Mouse (Mus musculus): ENCODE measurements around the gene Ciao2b. TPM values are rescaled to one million over a fixed set of nuclear protein-coding genes. Genes with fewer than 3 reads are reported as not detected.

Gene Ciao2b
- 32.0 and 34.6 TPM in 2 replicates for polyA plus RNA-seq (2012; rRNA removed)

GRCm38 (mm10) chr8:104641426-104642323 is at the start of gene Ciao2b:
Gene Ciao2b, minus strand, starts transcription at chr8:104641965.

GRCm38 (mm10) chr8:104630981-104631663 is 10.6 kb downstream of the Ciao2b start, which contains the start of gene Rrad:
Gene Rrad, minus strand, starts transcription at chr8:104631327.

GRCm38 (mm10) chr8:104624161-104624560 is 17.6 kb downstream of the Ciao2b start, which contains the start of gene Cdh16:
Gene Cdh16, minus strand, starts transcription at chr8:104624396.

GRCm38 (mm10) chr8:104591133-104591834 is 50.5 kb downstream of the Ciao2b start, which contains the start of gene Pdp2:
Gene Pdp2, plus strand, starts transcription at chr8:104591451.

Other genes with a start within 250 kb of the Ciao2b start
- gene Cmtm4, start 246.2 kb downstream of the Ciao2b start, polyA plus RNA-seq (2012; rRNA removed), result 3.2 and 3.5 TPM in 2 replicates
- gene Dync1li2, start 198.9 kb downstream of the Ciao2b start, polyA plus RNA-seq (2012; rRNA removed), result 10.1 and 10.7 TPM in 2 replicates
- gene Terb1, start 132.1 kb downstream of the Ciao2b start, polyA plus RNA-seq (2012; rRNA removed), result 0.01 and 0.02 TPM in 2 replicates
- gene Nae1, start 107.3 kb downstream of the Ciao2b start, polyA plus RNA-seq (2012; rRNA removed), result 17.4 and 19.2 TPM in 2 replicates
- gene Car7, start 107.3 kb downstream of the Ciao2b start, polyA plus RNA-seq (2012; rRNA removed), result 0.59 and 0.81 TPM in 2 replicates
- gene Pdp2, start 50.5 kb downstream of the Ciao2b start, polyA plus RNA-seq (2012; rRNA removed), result 2.7 and 2.8 TPM in 2 replicates
- gene Cdh16, start 17.6 kb downstream of the Ciao2b start, polyA plus RNA-seq (2012; rRNA removed), result 0.08 and 0.09 TPM in 2 replicates
- 0.36 and 0.55 TPM in 2 replicates for gene Rrad, start 10.6 kb downstream of the Ciao2b start, polyA plus RNA-seq (2012; rRNA removed)
- gene Ces2a, start 92.0 kb upstream of the Ciao2b start, polyA plus RNA-seq (2012; rRNA removed), result 101 and 104 TPM in 2 replicates
- 0.57 and 0.66 TPM in 2 replicates for gene Ces2b, start 189.6 kb upstream of the Ciao2b start, polyA plus RNA-seq (2012; rRNA removed)
- gene Ces2c, start 205.1 kb upstream of the Ciao2b start, polyA plus RNA-seq (2012; rRNA removed), result 1.4 and 1.5 TPM in 2 replicates

Data from liver, embryonic 18 days (tissue).